Mouse (Mus musculus): ENCODE results near the gene Ssc5d. TPM values are rescaled to one million over a fixed set of nuclear protein-coding genes. Genes with fewer than 3 reads are reported as not detected.
"Not testable (repeated sequence)": the region's sequence is repeated elsewhere in the genome, so short reads cannot be mapped to it uniquely, and the experiment has no call there.

Gene Ssc5d
- 1 to 10 TPM; 2.4 to 3.5 TPM for total RNA-seq (2021)
- long read RNA-seq, experiment 1: 0 reads
- long read RNA-seq, experiment 2, partial matches to known transcripts: 1 of 1 reads
- long read RNA-seq, experiment 2, other reads (novel, unspliced or antisense): 0 of 1 reads

- Histone ChIP-seq H3K4me3 (no peak within 1 kb of the TSS; the same call in 1 of the 2 replicates), H3K27ac (peak within 1 kb of the TSS; percentile 94)
- TF ChIP-seq CTCF (conservative IDR thresholded peaks at IDR 0.05): no peak
- DNase-seq (ENCODE audit: low spot score in 2 of 2): no peak
These were observed at the start of gene Ssc5d for GRCm38 (mm10) chr7:4925441-4926381. Ssc5d (plus strand) TSS chr7:4925785.

GRCm38 (mm10) chr7:4876753-4877221, 48.8 kb upstream of the Ssc5d start, which contains the start of gene Isoc2a:
Isoc2a (plus strand) TSS chr7:4877153.
- peak; percentile 85 to 92 for DNase-seq (ENCODE audit: low spot score in 2 of 2)
- TF ChIP-seq CTCF (conservative IDR thresholded peaks at IDR 0.05): no peak
- Histone ChIP-seq H3K27ac (peak within 1 kb of the TSS; percentile 78), H3K4me3 (peak within 1 kb of the TSS; percentile 77)

DNA sequence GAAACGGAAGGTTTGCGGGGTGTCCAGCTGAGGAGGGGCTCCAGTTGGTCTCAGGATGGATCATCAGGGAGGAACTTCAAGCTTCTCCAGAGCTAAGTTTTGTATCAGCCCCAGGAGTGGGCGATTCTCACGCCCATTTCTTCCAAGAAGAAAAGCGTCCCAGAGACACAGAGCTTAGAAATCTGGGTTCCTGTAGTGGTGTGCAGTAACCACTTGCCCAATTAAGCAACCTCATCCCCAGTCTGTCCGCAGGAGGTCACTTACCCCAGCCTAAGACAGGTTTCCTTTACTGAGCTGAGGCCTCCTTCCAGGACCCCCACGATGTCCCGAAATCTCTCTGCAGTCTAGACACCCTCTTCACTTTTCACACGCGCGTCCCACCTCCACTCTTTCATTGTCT, 48.4 kb upstream of the Ssc5d start:
- H3K27ac ChIP-seq: peak overlapping the region; percentile 78
- H3K4me3 ChIP-seq: peak overlapping the region; percentile 77
- no peak for TF ChIP-seq CTCF (conservative IDR thresholded peaks at IDR 0.05)
- DNase-seq (ENCODE audit: low spot score in 2 of 2): no peak

GRCm38 (mm10) chr7:4878186-4878585, 47.4 kb upstream of the Ssc5d start:
- no peak overlapping the region for H3K4me3 ChIP-seq
- H3K27ac ChIP-seq: no peak overlapping the region
- TF ChIP-seq CTCF (conservative IDR thresholded peaks at IDR 0.05): peak; percentile 56
- DNase-seq (ENCODE audit: low spot score in 2 of 2): no peak

DNA sequence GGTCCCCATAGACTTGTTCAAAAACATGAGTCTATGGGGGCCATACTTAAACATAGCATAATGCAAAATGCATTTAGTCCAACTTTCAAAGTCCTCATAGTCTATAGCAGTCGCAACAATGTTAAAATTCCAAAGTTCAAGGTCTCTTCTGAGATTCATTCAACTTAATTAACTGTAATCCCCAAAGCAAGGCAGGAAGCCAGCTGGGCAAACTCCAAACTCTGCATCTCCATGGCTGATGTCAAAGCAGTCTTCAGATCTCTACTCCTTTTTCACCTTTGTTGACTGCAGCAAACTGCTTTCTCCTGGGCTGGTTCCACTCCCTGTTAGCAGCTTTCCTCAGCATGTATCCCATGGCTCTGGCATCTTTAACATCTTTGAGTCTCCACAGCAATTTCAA, 46.5 kb upstream of the Ssc5d start:
- not testable (repeated sequence) for H3K27ac ChIP-seq; H3K4me3 ChIP-seq; DNase-seq (ENCODE audit: low spot score in 2 of 2)

DNA sequence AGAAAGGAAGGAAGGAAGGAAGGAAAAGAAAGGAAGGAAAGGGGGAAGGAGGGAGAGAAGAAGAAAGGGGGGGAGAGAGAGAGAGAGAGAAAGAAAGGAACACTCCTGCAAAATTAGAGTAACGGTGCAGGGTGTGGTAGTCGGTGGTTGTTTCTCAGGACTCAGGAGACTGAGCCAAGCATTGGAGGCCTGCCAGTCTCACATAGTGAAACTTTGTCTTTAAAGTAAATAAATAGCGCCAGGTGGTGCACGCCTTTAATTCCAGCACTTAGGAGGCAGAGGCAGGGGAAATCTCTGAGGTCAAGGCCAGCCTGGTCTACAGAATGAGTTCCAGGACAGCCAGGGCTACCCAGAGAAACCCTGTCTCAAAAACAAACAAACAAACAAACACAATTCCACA, 38.9 kb upstream of the Ssc5d start:
- H3K4me3 ChIP-seq: no peak overlapping the region
- no peak for TF ChIP-seq CTCF (conservative IDR thresholded peaks at IDR 0.05)
- H3K27ac ChIP-seq: no peak overlapping the region
- DNase-seq (ENCODE audit: low spot score in 2 of 2): no peak

DNA sequence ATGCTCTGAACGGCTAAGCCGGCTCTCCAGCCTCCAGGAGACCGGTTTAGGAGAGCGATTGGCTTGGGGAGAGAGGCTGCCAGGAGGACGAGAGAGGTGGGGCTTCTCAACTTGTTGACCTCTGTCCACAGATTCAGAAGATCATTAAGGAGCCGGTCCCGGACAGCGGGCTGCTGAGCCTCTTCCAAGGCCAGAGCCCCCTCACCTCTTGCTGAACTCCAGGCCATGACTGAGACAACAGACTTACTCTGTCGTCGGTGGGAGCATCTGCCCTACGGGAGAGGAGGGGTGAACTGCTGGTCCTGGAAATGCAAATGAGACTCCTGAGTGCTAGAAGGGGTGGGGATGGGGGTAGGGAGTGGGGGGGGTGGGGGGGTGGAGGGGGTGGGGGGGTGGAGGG, 30.4 kb upstream of the Ssc5d start:
- Histone ChIP-seq H3K4me3 (no peak overlapping the region), H3K27ac (no peak overlapping the region)
- no peak for DNase-seq (ENCODE audit: low spot score in 2 of 2)
- TF ChIP-seq CTCF (conservative IDR thresholded peaks at IDR 0.05): no peak

- DNase-seq (ENCODE audit: low spot score in 2 of 2): no peak
- TF ChIP-seq CTCF (conservative IDR thresholded peaks at IDR 0.05): no peak
- peak overlapping the region; percentile 39 for H3K4me3 ChIP-seq
- peak overlapping the region; percentile 12; the same call in 1 of the 2 replicates for H3K27ac ChIP-seq
These were observed 26.5 kb upstream of the Ssc5d start for GRCm38 (mm10) chr7:4898851-4899648.

DNA sequence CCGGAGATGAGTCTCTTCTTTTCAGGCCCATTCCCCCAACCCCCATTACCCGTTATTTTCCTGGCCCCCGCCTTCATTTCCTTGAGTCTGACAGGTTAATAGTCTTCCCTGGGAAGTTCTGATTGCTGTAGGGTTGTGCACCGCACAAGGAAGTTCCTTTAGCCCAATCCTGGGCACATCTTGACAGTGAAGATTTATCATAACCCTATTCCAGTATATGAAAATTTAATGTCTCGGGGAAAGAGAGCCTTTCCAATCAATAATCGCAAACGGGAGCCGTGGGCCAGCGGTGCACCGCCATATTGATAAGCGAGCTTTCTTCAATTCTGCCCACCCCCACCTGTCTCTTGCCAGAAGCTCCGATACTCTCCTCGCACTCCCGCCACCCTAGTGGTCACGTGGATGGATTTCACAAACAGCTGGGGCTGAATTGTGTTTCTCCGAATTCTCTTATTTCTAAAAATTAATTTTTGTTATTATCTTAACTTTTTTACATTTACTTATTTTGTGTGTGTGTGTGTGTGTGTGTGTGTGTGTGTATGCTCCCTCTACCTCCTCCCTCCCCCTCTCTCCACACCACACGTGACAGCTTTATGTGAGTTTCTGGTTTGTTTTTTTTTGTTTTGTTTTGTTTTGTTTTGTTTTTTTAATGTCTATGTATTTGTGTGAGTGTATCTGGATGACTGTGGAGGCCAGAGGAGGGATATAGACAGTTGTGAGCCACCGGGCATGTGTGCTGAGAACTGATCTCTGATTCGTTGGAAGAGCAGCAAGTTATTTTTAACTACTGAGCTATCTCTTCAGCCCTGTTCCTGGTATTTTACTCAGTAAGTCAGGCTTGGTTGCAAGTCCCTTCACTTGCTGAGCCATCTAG, 25.7 kb upstream of the Ssc5d start:
- H3K27ac ChIP-seq: peak overlapping the region; percentile 12; the same call in 1 of the 2 replicates
- no peak for DNase-seq (ENCODE audit: low spot score in 2 of 2)

GRCm38 (mm10) chr7:4900523-4900851, 25.1 kb upstream of the Ssc5d start:
- TF ChIP-seq CTCF (conservative IDR thresholded peaks at IDR 0.05): no peak
- Histone ChIP-seq H3K4me3 (no peak overlapping the region; the same call in 1 of the 2 replicates), H3K27ac (no peak overlapping the region)
- no peak for DNase-seq (ENCODE audit: low spot score in 2 of 2)

More for the DNA sequence above, 25.7 kb upstream of the Ssc5d start:
- peak overlapping the region; percentile 39 for H3K4me3 ChIP-seq
- peak; percentile 21; the same call in 1 of the 2 replicates for TF ChIP-seq CTCF (conservative IDR thresholded peaks at IDR 0.05)

DNA sequence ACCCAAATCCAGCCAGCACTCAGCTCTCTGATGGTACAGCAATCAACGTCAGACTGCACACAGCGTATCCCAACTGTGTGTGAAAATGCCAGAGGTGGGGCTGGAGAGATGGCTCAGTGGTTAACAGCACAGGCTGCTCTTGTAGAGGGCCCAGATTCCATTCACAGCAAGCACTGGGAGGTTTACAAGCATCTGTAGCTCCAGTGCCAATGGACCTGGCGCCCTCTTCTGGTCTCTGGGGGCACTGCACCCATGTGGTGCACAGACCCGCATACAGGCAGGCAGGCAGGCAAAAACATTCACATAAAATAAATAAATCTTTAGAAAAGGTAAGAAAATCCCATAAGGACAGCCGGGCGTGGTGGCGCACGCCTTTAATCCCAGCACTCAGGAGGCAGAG, 24.4 kb upstream of the Ssc5d start:
- peak; percentile 62 for TF ChIP-seq CTCF (conservative IDR thresholded peaks at IDR 0.05)
- H3K4me3 ChIP-seq: no peak overlapping the region
- no peak for DNase-seq (ENCODE audit: low spot score in 2 of 2)
- H3K27ac ChIP-seq: no peak overlapping the region

GRCm38 (mm10) chr7:4902404-4902803, 23.2 kb upstream of the Ssc5d start:
- Histone ChIP-seq H3K27ac (no peak overlapping the region), H3K4me3 (no peak overlapping the region)
- no peak for DNase-seq (ENCODE audit: low spot score in 2 of 2)
- no peak for TF ChIP-seq CTCF (conservative IDR thresholded peaks at IDR 0.05)

All from layer of hippocampus, adult 2 months (tissue).